Mouse (Mus musculus) bone marrow macrophage, adult 2 months (primary cell): ENCODE measurements around the gene Hnf1b.

Experiments used
- CTCF ChIP-seq: IDR thresholded peaks from 2 replicates; pipeline ENCODE4 v1.5.1; 2012; ENCODE audit warnings: low read depth, mild to moderate bottlenecking, low read length, moderate library complexity
- POLR2A ChIP-seq: IDR thresholded peaks from 2 replicates; pipeline ENCODE4 v1.6.1; 2012; ENCODE audit warnings: mild to moderate bottlenecking, low read depth, low read length, borderline replicate concordance

DNA sequence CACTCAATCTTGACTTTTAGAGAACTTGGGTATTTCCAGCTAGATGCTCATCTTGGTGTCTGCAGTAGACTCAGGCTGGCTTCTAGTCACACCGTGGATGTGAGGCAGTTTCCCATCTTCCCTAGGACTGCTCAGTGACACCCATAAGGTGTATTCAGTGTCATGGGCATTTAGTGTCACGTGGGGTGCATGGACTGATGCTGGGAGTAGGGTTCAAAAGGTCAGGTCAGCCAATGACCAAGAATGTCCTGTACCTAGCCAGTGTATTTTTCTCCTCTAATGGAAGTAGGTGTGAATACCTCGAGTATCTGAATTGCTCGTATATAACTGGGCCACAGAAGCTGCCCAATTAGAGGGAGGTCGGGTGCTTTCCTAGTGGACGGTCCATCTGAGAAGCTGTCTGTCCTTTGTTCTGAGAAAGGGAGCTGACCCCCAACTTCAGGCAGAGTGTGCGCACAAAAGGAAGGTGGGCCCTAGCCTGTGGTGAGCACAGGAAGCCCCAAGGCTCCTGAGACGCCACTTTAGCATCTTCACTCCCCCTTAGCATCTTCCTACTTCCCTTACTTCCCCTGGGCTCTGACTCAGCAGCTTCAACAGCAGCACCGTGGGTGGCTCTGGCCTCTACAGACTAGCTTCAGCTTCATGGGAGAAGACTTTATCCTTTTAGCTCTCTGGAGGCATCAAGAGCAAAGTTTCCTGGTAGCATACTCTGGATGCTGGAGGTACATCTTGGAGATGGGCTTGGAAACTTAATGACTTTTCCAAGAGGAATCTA lies 22.1 kb downstream of the Hnf1b start:
- TF ChIP-seq CTCF (no peak), POLR2A (no peak)
